Mouse (Mus musculus): ENCODE data around the gene Gpkow. TPM values are rescaled to one million over a fixed set of nuclear protein-coding genes. Genes with fewer than 3 reads are reported as not detected.

The Gpkow gene
- polyA plus RNA-seq (2015; fragmentation: Illumina TruSeq; extraction: RNeasy Lipid Tissue Mini Kit (QIAGEN cat#74804); ENCODE audit: low read depth, low replicate concordance), result 41.6 TPM

GRCm38 (mm10) chrX:7696954-7697381 is at the start of gene Gpkow:
Gpkow (plus strand) TSS chrX:7697131.

GRCm38 (mm10) chrX:7657221-7657639 is 39.7 kb upstream of the Gpkow start, which contains the start of gene Prickle3:
Prickle3 (plus strand) TSS chrX:7657260.

DNA sequence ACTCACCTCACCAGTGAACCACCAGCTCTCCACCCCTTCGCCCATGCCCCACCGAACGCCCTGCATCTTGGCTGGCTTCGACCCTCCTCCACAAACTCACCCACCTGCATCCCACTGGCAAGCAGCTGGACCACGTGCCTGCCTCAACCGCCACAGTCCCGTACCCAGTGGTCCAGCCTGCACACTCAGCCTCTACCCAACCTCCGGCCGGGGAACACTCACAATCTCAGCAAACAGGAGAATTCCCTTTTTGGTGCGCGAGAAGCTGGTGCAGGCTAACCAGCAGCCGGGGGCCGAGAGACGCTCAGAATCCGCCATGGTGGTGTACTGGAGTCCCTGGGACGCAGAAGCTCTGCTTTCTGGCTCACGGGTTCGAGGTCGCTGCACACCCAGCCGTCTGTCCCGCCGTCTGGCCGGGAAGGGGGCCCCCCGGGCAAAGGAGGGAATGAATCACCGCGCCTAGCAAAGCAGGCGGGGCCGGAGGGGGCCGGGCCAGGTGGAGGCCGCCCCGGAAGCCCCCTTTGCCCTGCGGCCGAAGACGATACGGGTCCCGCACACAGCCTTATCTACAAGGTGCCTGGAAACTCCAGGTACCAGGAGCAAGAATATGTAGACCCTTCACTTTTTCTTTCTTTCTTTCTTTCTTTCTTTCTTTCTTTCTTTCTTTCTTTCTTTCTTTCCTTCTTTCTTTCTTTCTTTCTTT is 25.9 kb upstream of the Gpkow start, which contains the start of gene Plp2:
TSS of gene Plp2 (minus strand) at position 470 of the 703 bp plus-strand sequence.

GRCm38 (mm10) chrX:7680864-7681263 is 16.1 kb upstream of the Gpkow start, which contains the start of gene Magix:
Magix (minus strand) TSS chrX:7681251.

DNA sequence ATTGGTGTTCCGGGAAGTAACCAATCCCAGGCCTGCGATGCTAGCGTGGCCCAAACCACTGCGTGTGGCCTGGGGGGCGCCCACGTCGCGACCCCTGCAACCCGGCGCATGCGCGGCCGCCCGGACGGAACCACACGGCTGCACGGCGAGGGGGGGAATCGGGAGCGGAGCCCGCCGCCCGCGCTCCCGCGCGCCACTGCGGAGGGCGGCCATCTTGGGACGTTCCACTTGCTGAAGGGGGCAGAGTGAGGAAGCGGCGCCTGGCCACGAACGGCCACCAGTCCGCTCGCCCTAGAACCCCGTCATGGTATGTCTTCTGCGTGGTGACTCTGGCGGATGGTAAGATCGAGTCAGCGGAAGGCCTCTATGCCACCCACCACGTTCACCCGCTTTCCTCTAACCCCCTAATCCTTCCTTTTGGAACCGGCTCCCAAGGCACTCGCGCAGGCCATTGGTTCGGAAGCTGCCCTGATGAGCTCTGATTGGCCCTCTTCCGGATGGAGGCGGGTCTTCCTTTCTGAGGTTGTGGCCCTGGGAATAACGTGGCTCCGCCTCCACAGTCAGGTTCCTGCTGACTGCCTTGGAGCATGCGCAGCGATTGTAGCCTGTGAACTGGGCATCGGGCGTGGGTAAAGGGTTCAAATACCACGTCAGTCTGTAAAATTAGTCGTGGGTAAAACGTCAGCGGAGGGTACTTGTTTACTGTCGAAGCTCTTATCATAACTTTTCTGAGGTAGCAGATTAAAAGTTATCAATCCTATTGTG is 17.4 kb downstream of the Gpkow start, which contains the start of gene Wdr45:
TSS of gene Wdr45 (plus strand) at position 199 of the 765 bp plus-strand sequence.

GRCm38 (mm10) chrX:7721514-7722281 is 24.8 kb downstream of the Gpkow start, which contains the start of gene Gm45208:
Gm45208 (plus strand) TSS chrX:7722245.

DNA sequence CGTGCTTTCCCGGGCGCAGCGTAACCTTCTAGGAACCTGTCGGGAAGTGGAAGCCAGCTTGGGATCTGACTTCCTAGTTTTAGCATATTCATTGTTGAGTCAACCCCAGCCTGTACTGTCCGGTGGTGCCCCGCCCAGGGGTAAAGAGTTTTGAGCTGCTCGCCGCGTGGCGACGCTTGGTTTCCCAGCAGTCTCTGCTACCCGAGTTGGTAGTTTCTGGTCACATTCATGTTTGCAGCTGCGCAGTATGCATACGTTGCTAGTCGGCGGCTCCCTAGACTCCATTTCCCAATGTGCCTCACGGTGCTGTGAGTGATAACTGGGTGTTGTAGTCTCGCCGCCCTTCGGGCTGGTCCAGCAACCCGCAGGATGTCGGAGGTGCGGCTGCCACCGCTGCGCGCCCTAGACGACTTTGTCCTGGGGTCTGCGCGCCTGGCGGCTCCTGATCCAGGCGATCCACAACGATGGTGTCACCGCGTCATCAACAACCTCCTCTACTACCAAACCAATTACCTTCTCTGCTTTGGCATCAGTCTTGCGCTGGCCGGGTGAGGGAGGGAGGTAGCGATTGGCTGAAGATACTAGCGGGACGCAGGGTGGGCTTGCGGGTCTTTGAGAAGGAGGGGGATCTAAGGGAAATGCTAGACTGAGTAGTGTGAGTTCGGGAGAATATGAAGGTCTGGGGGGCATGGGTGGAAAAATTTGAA is 31.4 kb downstream of the Gpkow start, which contains the start of gene Praf2:
TSS of gene Praf2 (plus strand) at position 225 of the 707 bp plus-strand sequence.

DNA sequence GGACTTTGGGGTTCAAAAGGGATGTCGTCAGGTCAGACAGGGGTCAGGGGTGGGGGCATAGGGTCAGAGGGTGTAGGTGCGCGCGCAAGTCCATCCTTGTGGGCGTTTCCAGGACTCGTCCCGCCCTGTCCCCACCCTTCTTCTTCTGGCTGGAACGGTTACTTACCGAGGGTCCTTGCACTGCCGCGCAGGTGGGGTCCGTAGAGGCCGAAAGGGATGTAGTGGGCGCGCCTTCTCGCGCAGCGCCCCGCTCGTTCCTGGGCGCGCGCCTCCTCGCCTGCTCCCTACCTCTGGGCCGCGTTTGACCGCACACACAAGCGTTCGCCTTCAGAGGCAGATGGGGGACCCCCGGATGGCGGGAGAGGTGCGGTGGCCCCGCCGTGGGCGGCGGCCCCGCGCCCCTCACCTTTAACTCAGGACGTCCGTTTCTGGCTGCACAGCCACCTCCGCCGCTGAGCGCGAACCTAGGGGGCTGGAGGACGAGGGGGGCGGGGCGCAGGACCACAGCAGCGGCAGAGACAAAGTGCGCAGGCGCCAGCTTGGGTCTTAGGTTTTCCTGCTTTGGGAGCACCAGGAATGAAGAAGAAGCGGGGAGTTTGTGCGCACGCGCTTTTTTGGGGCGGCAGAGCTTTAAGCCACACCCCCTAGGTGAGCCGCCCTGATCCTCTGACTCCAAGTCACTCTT is 53.6 kb downstream of the Gpkow start, which contains the start of gene Ccdc120:
TSS of gene Ccdc120 (minus strand) at position 474 of the 685 bp plus-strand sequence.

Other genes with a start within 250 kb of the Gpkow start
- gene Foxp3, start 123.5 kb upstream of the Gpkow start, polyA plus RNA-seq (2015; fragmentation: Illumina TruSeq; extraction: RNeasy Lipid Tissue Mini Kit (QIAGEN cat#74804); ENCODE audit: low read depth, low replicate concordance), result not detected
- gene Ppp1r3f, start 122.8 kb upstream of the Gpkow start, polyA plus RNA-seq (2015; fragmentation: Illumina TruSeq; extraction: RNeasy Lipid Tissue Mini Kit (QIAGEN cat#74804); ENCODE audit: low read depth, low replicate concordance), result 17.3 TPM
- gene Ccdc22, start 91.6 kb upstream of the Gpkow start, polyA plus RNA-seq (2015; fragmentation: Illumina TruSeq; extraction: RNeasy Lipid Tissue Mini Kit (QIAGEN cat#74804); ENCODE audit: low read depth, low replicate concordance), result 26.3 TPM
- 0.07 TPM for gene Cacna1f, start 90.0 kb upstream of the Gpkow start, polyA plus RNA-seq (2015; fragmentation: Illumina TruSeq; extraction: RNeasy Lipid Tissue Mini Kit (QIAGEN cat#74804); ENCODE audit: low read depth, low replicate concordance)
- gene Syp, start 58.7 kb upstream of the Gpkow start, polyA plus RNA-seq (2015; fragmentation: Illumina TruSeq; extraction: RNeasy Lipid Tissue Mini Kit (QIAGEN cat#74804); ENCODE audit: low read depth, low replicate concordance), result 1,230 TPM
- 2.5 TPM for gene Prickle3, start 39.9 kb upstream of the Gpkow start, polyA plus RNA-seq (2015; fragmentation: Illumina TruSeq; extraction: RNeasy Lipid Tissue Mini Kit (QIAGEN cat#74804); ENCODE audit: low read depth, low replicate concordance)
- 11.6 TPM for gene Plp2, start 25.7 kb upstream of the Gpkow start, polyA plus RNA-seq (2015; fragmentation: Illumina TruSeq; extraction: RNeasy Lipid Tissue Mini Kit (QIAGEN cat#74804); ENCODE audit: low read depth, low replicate concordance)
- 0.33 TPM for gene Magix, start 15.9 kb upstream of the Gpkow start, polyA plus RNA-seq (2015; fragmentation: Illumina TruSeq; extraction: RNeasy Lipid Tissue Mini Kit (QIAGEN cat#74804); ENCODE audit: low read depth, low replicate concordance)
- gene Wdr45, start 17.2 kb downstream of the Gpkow start, polyA plus RNA-seq (2015; fragmentation: Illumina TruSeq; extraction: RNeasy Lipid Tissue Mini Kit (QIAGEN cat#74804); ENCODE audit: low read depth, low replicate concordance), result 61.8 TPM
- gene Gm45208, start 25.1 kb downstream of the Gpkow start, polyA plus RNA-seq (2015; fragmentation: Illumina TruSeq; extraction: RNeasy Lipid Tissue Mini Kit (QIAGEN cat#74804); ENCODE audit: low read depth, low replicate concordance), result not detected
- gene Praf2, start 31.3 kb downstream of the Gpkow start, polyA plus RNA-seq (2015; fragmentation: Illumina TruSeq; extraction: RNeasy Lipid Tissue Mini Kit (QIAGEN cat#74804); ENCODE audit: low read depth, low replicate concordance), result 124 TPM
- 6.7 TPM for gene Ccdc120, start 53.8 kb downstream of the Gpkow start, polyA plus RNA-seq (2015; fragmentation: Illumina TruSeq; extraction: RNeasy Lipid Tissue Mini Kit (QIAGEN cat#74804); ENCODE audit: low read depth, low replicate concordance)
- gene Tfe3, start 65.4 kb downstream of the Gpkow start, polyA plus RNA-seq (2015; fragmentation: Illumina TruSeq; extraction: RNeasy Lipid Tissue Mini Kit (QIAGEN cat#74804); ENCODE audit: low read depth, low replicate concordance), result 24.9 TPM
- gene Gripap1, start 92.6 kb downstream of the Gpkow start, polyA plus RNA-seq (2015; fragmentation: Illumina TruSeq; extraction: RNeasy Lipid Tissue Mini Kit (QIAGEN cat#74804); ENCODE audit: low read depth, low replicate concordance), result 88.6 TPM
- gene Kcnd1, start 125.2 kb downstream of the Gpkow start, polyA plus RNA-seq (2015; fragmentation: Illumina TruSeq; extraction: RNeasy Lipid Tissue Mini Kit (QIAGEN cat#74804); ENCODE audit: low read depth, low replicate concordance), result 6.4 TPM
- 71.5 TPM for gene Otud5, start 144.2 kb downstream of the Gpkow start, polyA plus RNA-seq (2015; fragmentation: Illumina TruSeq; extraction: RNeasy Lipid Tissue Mini Kit (QIAGEN cat#74804); ENCODE audit: low read depth, low replicate concordance)
- gene Pim2, start 181.1 kb downstream of the Gpkow start, polyA plus RNA-seq (2015; fragmentation: Illumina TruSeq; extraction: RNeasy Lipid Tissue Mini Kit (QIAGEN cat#74804); ENCODE audit: low read depth, low replicate concordance), result 47.5 TPM
- 30.6 TPM for gene Slc35a2, start 186.9 kb downstream of the Gpkow start, polyA plus RNA-seq (2015; fragmentation: Illumina TruSeq; extraction: RNeasy Lipid Tissue Mini Kit (QIAGEN cat#74804); ENCODE audit: low read depth, low replicate concordance)
- gene Pqbp1, start 202.1 kb downstream of the Gpkow start, polyA plus RNA-seq (2015; fragmentation: Illumina TruSeq; extraction: RNeasy Lipid Tissue Mini Kit (QIAGEN cat#74804); ENCODE audit: low read depth, low replicate concordance), result 133 TPM
- 29.9 TPM for gene Timm17b, start 202.2 kb downstream of the Gpkow start, polyA plus RNA-seq (2015; fragmentation: Illumina TruSeq; extraction: RNeasy Lipid Tissue Mini Kit (QIAGEN cat#74804); ENCODE audit: low read depth, low replicate concordance)
- not detected for gene Gm10491, start 210.7 kb downstream of the Gpkow start, polyA plus RNA-seq (2015; fragmentation: Illumina TruSeq; extraction: RNeasy Lipid Tissue Mini Kit (QIAGEN cat#74804); ENCODE audit: low read depth, low replicate concordance)
- not detected for gene Gm10490, start 212.4 kb downstream of the Gpkow start, polyA plus RNA-seq (2015; fragmentation: Illumina TruSeq; extraction: RNeasy Lipid Tissue Mini Kit (QIAGEN cat#74804); ENCODE audit: low read depth, low replicate concordance)
- 229 TPM for gene Pcsk1n, start 222.7 kb downstream of the Gpkow start, polyA plus RNA-seq (2015; fragmentation: Illumina TruSeq; extraction: RNeasy Lipid Tissue Mini Kit (QIAGEN cat#74804); ENCODE audit: low read depth, low replicate concordance)
- gene Eras, start 231.5 kb downstream of the Gpkow start, polyA plus RNA-seq (2015; fragmentation: Illumina TruSeq; extraction: RNeasy Lipid Tissue Mini Kit (QIAGEN cat#74804); ENCODE audit: low read depth, low replicate concordance), result not detected